Mouse (Mus musculus) CH12.LX (cell line): ENCODE measurements around the gene Tekt3. TPM values are rescaled to one million over a fixed set of nuclear protein-coding genes. Genes with fewer than 3 reads are reported as not detected.

Experiments
- DNase-seq: peaks from one replicate; pipeline ENCODE4 v3.0.0-alpha.2; 2013; ENCODE audit errors: extremely low read depth
- H3K27ac ChIP-seq: 2 replicates; pipeline ENCODE4 v1.5.1; 2012; ENCODE audit warnings: low read depth, mild to moderate bottlenecking, control low read depth, moderate library complexity; ENCODE audit not compliant: insufficient read depth
- H3K27me3 ChIP-seq: replicated peaks from 2 replicates; pipeline ENCODE3; 2012; ENCODE audit warnings: inconsistent platforms
- H3K36me3 ChIP-seq, 2 experiments: replicated peaks in 1 of 2; 2 replicates each; pipeline versions ENCODE3 to v1.6.1; 2012; ENCODE audit warnings: inconsistent platforms in 1 of 2, low read length in 1 of 2, mild to moderate bottlenecking in 1 of 2, mixed read lengths in 1 of 2, moderate library complexity in 1 of 2; ENCODE audit not compliant: control insufficient read depth in 1 of 2, insufficient read depth in 1 of 2
- H3K4me1 ChIP-seq, 2 experiments: 2 replicates each; pipeline ENCODE4 v1.6.1; 2012; ENCODE audit warnings: inconsistent platforms in 1 of 2, moderate library complexity in 1 of 2; ENCODE audit not compliant: insufficient read depth in 2 of 2, control insufficient read depth in 1 of 2
- H3K4me2 ChIP-seq: 2 replicates; pipeline ENCODE4 v1.6.1; 2012; ENCODE audit warnings: low read depth, mild to moderate bottlenecking, control low read depth; ENCODE audit not compliant: poor library complexity, insufficient read depth, severe bottlenecking
- H3K4me3 ChIP-seq, 3 experiments: fragments of 150-350 bp in 1 of 3; sonication (generic) in 1 of 3; replicated peaks in 1 of 3; 2 replicates each; pipeline versions ENCODE3 to v1.5.1; 2011 to 2012; ENCODE audit warnings: low read depth in 2 of 3, low read length in 2 of 3, mild to moderate bottlenecking in 2 of 3, moderate library complexity in 2 of 3, control low read depth in 1 of 3, improper control_type of control experiment in 1 of 3, inconsistent platforms in 1 of 3, mixed read lengths in 1 of 3; ENCODE audit not compliant: poor library complexity in 1 of 3
- H3K79me2 ChIP-seq: replicated peaks from 2 replicates; pipeline ENCODE4 v1.6.1; 2012; ENCODE audit warnings: mild to moderate bottlenecking, moderate library complexity; ENCODE audit not compliant: control insufficient read depth, poor library complexity, insufficient read depth, severe bottlenecking; ENCODE audit errors: extremely low read depth
- H3K9ac ChIP-seq: 2 replicates; pipeline ENCODE4 v1.6.1; 2012; ENCODE audit warnings: low read depth, mild to moderate bottlenecking, control low read depth, moderate library complexity; ENCODE audit not compliant: insufficient read depth
- H3K9me3 ChIP-seq: replicated peaks from 2 replicates; pipeline ENCODE3; 2012; ENCODE audit warnings: low read length, inconsistent platforms, mixed read lengths
- E2F4 ChIP-seq: IDR thresholded peaks from 2 replicates; pipeline ENCODE4 v1.6.1; 2011; ENCODE audit warnings: low read depth, low read length, improper control_type of control experiment; ENCODE audit not compliant: insufficient replicate concordance
- ELF1 ChIP-seq: IDR thresholded peaks from 2 replicates; pipeline ENCODE4 v1.6.1; 2014; ENCODE audit warnings: low read depth, mild to moderate bottlenecking, inconsistent platforms, low read length, improper control_type of control experiment
- EP300 ChIP-seq: IDR thresholded peaks from 2 replicates; pipeline ENCODE4 v1.6.1; 2011; ENCODE audit warnings: low read length, improper control_type of control experiment
- ETS1 ChIP-seq: conservative IDR thresholded peaks from 2 replicates; pipeline ENCODE4 v1.6.1; 2012; ENCODE audit warnings: low read depth, mild to moderate bottlenecking, inconsistent platforms, low read length, improper control_type of control experiment, moderate library complexity
- GABPA ChIP-seq: IDR thresholded peaks from 2 replicates; pipeline ENCODE4 v1.6.1; 2012; ENCODE audit warnings: low read depth, low read length, improper control_type of control experiment, inconsistent platforms; ENCODE audit not compliant: insufficient replicate concordance
- IRF4 ChIP-seq: IDR thresholded peaks from 2 replicates; pipeline ENCODE4 v1.6.1; 2014; ENCODE audit warnings: low read depth, mild to moderate bottlenecking, inconsistent platforms, low read length, improper control_type of control experiment
- JUN ChIP-seq: IDR thresholded peaks from 2 replicates; pipeline ENCODE4 v1.6.1; 2011; ENCODE audit warnings: low read depth, mild to moderate bottlenecking, low read length, improper control_type of control experiment, moderate library complexity; ENCODE audit not compliant: insufficient read depth
- JUND ChIP-seq: conservative IDR thresholded peaks from 2 replicates; pipeline ENCODE4 v1.6.1; 2011; ENCODE audit warnings: low read depth, low read length, improper control_type of control experiment
- MAX ChIP-seq: IDR thresholded peaks from 2 replicates; pipeline ENCODE4 v1.6.1; 2011; ENCODE audit warnings: low read length, improper control_type of control experiment
- POLR2A ChIP-seq: IDR thresholded peaks from 2 replicates; pipeline ENCODE4 v1.6.1; 2011; ENCODE audit warnings: low read depth, mild to moderate bottlenecking, improper control_type of control experiment, low read length
- SMC3 ChIP-seq: IDR thresholded peaks from 2 replicates; pipeline ENCODE4 v1.6.1; 2011; ENCODE audit warnings: low read depth, low read length, improper control_type of control experiment
- ZKSCAN1 ChIP-seq: IDR thresholded peaks from 2 replicates; pipeline ENCODE4 v1.6.1; 2012; ENCODE audit warnings: low read depth, inconsistent platforms, low read length, improper control_type of control experiment, borderline replicate concordance
- ZMIZ1 ChIP-seq: IDR thresholded peaks from 2 replicates; pipeline ENCODE4 v1.6.1; 2012; ENCODE audit warnings: low read depth, mild to moderate bottlenecking, inconsistent platforms, low read length, improper control_type of control experiment
- dilution Hi-C: fragments of 300-500 bp; cut with MboI; formaldehyde crosslinking; loops from 2 replicates; pipeline ENCODE4 v1.14.3; 2020; ENCODE audit warnings: low sequenced_read_pairs; ENCODE audit not compliant: extremely low pct_unique_long_range_greater_than_20kb, extremely low pct_ligation_motif_present
- in situ Hi-C: fragments of 300-500 bp; cut with MboI; formaldehyde crosslinking; loops from 3 replicates; pipeline ENCODE4 v1.14.3; 2019; ENCODE audit warnings: low sequenced_read_pairs, low pct_ligation_motif_present, low pct_unique_long_range_greater_than_20kb, mixed read lengths
- polyA plus RNA-seq: library from polyadenylated mRNA; unstranded; fragments of >175 nt; gene quantifications from 2 replicates; pipeline ENCODE4 v1.2.1, GENCODE M21; 2012; ENCODE audit warnings: low read depth; ENCODE audit not compliant: insufficient read length
- total RNA-seq, 2 experiments: library from RNA; depleted of rRNA; stranded (reverse); fragments of 300-350 nt in 1 of 2; fragments of >200 nt in 1 of 2; gene quantifications; 2 replicates each; pipeline ENCODE4 v1.2.3; 2012 to 2014

Tekt3 gene
- total and polyA plus RNA-seq, 3 experiments = not detected

DNA sequence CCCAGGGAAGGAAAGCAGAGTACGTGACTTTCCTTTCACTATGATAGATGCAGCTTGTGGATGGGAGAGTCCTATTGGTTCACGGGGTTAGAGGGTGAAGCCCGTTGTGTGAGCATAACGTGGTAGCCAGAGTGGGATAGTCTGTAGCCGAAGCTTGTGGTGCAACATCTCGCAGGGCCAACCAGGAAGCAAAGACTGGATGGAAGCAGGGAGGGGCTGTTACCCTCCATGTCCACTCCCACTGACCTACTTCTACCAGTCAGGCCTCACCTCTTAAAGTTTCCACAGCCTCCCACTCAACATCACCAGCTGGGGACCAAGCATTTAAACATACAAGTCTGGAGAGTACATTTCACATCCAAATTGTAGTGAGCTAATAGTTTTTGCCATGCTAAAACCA is 31.7 kb upstream of the Tekt3 start:
- dilution Hi-C loops = no loop called here
- no peak overlapping the region for H3K9ac ChIP-seq
- TF ChIP-seq IRF4 = no peak
- no peak for TF ChIP-seq POLR2A
- no peak for TF ChIP-seq ZKSCAN1
- TF ChIP-seq MAX = no peak
- no peak for TF ChIP-seq ZMIZ1
- no peak for TF ChIP-seq ELF1
- TF ChIP-seq SMC3 = no peak
- no peak for TF ChIP-seq EP300
- TF ChIP-seq GABPA = no peak
- TF ChIP-seq JUND = no peak
- TF ChIP-seq, all 38 proteins: peak for 0
- H3K4me3 ChIP-seq = no peak overlapping the region
- no peak overlapping the region for H3K27ac ChIP-seq
- H3K79me2 ChIP-seq = no peaks in the 10 kb centered on the region
- H3K4me2 ChIP-seq = no peak overlapping the region
- in situ Hi-C loops = no loop called here
- no peaks in the 10 kb centered on the region for H3K9me3 ChIP-seq
- DNase-seq = no peak
- H3K27me3 ChIP-seq = no peaks in the 10 kb centered on the region
- H3K36me3 ChIP-seq = no peaks in the 10 kb centered on the region
- H3K4me1 ChIP-seq = 0 out of 4 replicates have a peak, but pooled peaks cover 0 to 2% of the 10 kb centered on the region in 2 experiments

DNA sequence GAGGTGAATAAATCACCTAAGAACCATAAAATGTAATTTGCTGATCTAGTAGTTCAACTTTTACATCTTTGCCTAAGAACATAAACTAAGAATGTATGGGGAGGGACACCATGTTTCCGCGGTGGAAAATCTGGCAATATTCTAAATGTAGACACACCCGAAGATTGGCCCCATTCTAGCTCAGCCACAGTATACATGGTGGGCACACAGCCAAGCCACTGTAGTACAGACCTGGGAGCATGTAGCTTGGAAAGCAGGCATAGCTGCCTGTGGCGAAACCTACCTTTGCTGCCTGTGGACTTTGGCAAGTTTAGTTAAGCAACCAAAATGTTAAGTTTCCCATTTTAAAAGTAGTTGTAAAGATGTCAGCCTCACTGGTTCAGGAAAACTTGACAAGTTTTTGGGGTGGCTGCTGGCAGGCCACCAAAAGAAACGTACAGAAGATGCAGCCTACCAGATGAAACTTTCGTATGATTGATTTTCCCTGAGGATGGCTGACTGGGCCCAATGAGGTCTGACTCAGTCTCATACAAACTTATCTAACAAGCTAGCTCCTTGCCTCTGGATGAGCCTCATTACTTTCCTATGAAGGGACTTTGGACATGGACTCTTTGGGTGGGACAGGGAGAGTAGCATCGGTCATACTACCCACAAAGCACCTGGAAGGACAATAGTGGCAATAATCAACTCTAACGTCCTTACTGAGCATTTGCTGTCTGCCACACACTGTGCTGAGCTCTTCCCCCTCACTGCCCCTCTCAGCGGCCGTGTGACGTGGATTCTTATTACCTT is 25.8 kb upstream of the Tekt3 start:
- in situ Hi-C loops = no loop called here
- Histone ChIP-seq H3K9me3 (no peaks in the 10 kb centered on the region), H3K36me3 (no peaks in the 10 kb centered on the region), H3K4me1 (peaks cover 0 to 11% of the 10 kb centered on the region in 2 experiments; a peak in 2 of 4 replicates), H3K4me3 (no peak overlapping the region), H3K27me3 (no peaks in the 10 kb centered on the region), H3K9ac (no peak overlapping the region), H3K4me2 (no peak overlapping the region), H3K27ac (no peak overlapping the region), H3K79me2 (no peaks in the 10 kb centered on the region)
- no peak for TF ChIP-seq ETS1
- TF ChIP-seq E2F4 = no peak
- no peak for TF ChIP-seq JUN
- TF ChIP-seq GABPA = no peak
- no peak for TF ChIP-seq POLR2A
- no peak for DNase-seq
- dilution Hi-C loops = no loop called here
